Mouse (Mus musculus) liver, embryonic 11.5 days (tissue): ENCODE measurements around the gene Gnb5. TPM values are rescaled to one million over a fixed set of nuclear protein-coding genes. Genes with fewer than 3 reads are reported as not detected.

Experiments
- ATAC-seq: fragments of 200-750 bp; cut with Nextera tagmentation; replicated peaks from 2 replicates; pipeline ENCODE4 v1.8.0; 2017; ENCODE audit warnings: moderate number of reproducible peaks, mild to moderate bottlenecking, moderate TSS enrichment, moderate library complexity; ENCODE audit not compliant: low FRiP score
- DNase-seq: peaks from one replicate; pipeline ENCODE4 v3.0.0-alpha.2; 2017; ENCODE audit warnings: low spot score
- H3K27ac ChIP-seq: fragments of 300-500 bp; sonication (generic); 2 replicates; pipeline ENCODE4 v1.5.1; 2014; ENCODE audit warnings: mild to moderate bottlenecking, low read depth, low read length, control low read depth
- H3K27me3 ChIP-seq: fragments of 300-500 bp; sonication (generic); replicated peaks from 2 replicates; pipeline ENCODE4 v1.6.1; 2014; ENCODE audit warnings: low read length, mixed read lengths; ENCODE audit not compliant: control insufficient read depth, insufficient read depth
- H3K36me3 ChIP-seq: fragments of 300-500 bp; sonication (generic); 2 replicates; pipeline ENCODE4 v1.6.1; 2014; ENCODE audit warnings: mild to moderate bottlenecking, low read length, moderate library complexity, mixed read lengths; ENCODE audit not compliant: control insufficient read depth, insufficient read depth
- H3K4me1 ChIP-seq: fragments of 300-500 bp; sonication (generic); replicated peaks from 2 replicates; pipeline ENCODE4 v1.6.1; 2014; ENCODE audit warnings: low read length, mixed read lengths; ENCODE audit not compliant: control insufficient read depth, insufficient read depth
- H3K4me2 ChIP-seq: fragments of 300-500 bp; sonication (generic); 2 replicates; pipeline ENCODE4 v1.6.1; 2014; ENCODE audit warnings: mild to moderate bottlenecking, control low read depth, moderate library complexity
- H3K4me3 ChIP-seq: fragments of 300-500 bp; sonication (generic); 2 replicates; pipeline ENCODE4 v1.5.1; 2014; ENCODE audit warnings: low read depth, low read length, control low read depth
- H3K9ac ChIP-seq: fragments of 300-500 bp; sonication (generic); 2 replicates; pipeline ENCODE4 v1.6.1; 2014; ENCODE audit warnings: low read depth, low read length, control low read depth
- H3K9me3 ChIP-seq: fragments of 300-500 bp; sonication (generic); 2 replicates; pipeline ENCODE4 v1.6.1; 2016; ENCODE audit warnings: low read length, inconsistent platforms, mixed read lengths; ENCODE audit not compliant: control insufficient read depth
- WGBS: fragments of 180-500 bp; shearing (Covaris S2); extraction: QIAGEN DNeasy Blood & Tissue Kit; methylation state at CpG from one replicate; pipeline ENCODE4 v1.1.7; 2014; 5-methylcytosine and 5-hydroxymethylcytosine counted together
- polyA plus RNA-seq: library from polyadenylated mRNA; unstranded; fragments of >200 nt; fragmentation: Nextera tagmentation; extraction: Ambion mirVana; gene quantifications from 2 replicates; pipeline ENCODE4 v1.2.1, GENCODE M21; 2014

Gene Gnb5
- polyA plus RNA-seq, 1 experiment from 2014 or later = 9.2 TPM

GRCm38 (mm10) chr9:75313138-75313831, 7.2 kb downstream of the Gnb5 start:
- Histone ChIP-seq H3K4me3 (peak overlapping the region; percentile 59), H3K36me3 (no peaks in the 10 kb centered on the region), H3K4me2 (peak overlapping the region; percentile 97), H3K9me3 (no peaks in the 10 kb centered on the region), H3K9ac (peak overlapping the region; percentile 59; the same call in 1 of the 2 replicates), H3K4me1 (no peaks in the 10 kb centered on the region; the same call in 1 of the 2 replicates), H3K27me3 (no peaks in the 10 kb centered on the region), H3K27ac (peak overlapping the region; percentile 19; the same call in 1 of the 2 replicates)
- ATAC-seq (0 out of 2 replicates have a peak, but pooled peaks have one; percentile 2), DNase-seq (peak; percentile 37)
- WGBS = 29% methylated on average over 11 of the region's 11 CpGs

- Histone ChIP-seq H3K9me3 (no peaks in the 10 kb centered on the region), H3K4me3 (peak overlapping the region; percentile 59), H3K4me2 (peak overlapping the region; percentile 97), H3K36me3 (no peaks in the 10 kb centered on the region), H3K27ac (peak overlapping the region; percentile 19; the same call in 1 of the 2 replicates), H3K27me3 (no peaks in the 10 kb centered on the region), H3K4me1 (no peaks in the 10 kb centered on the region; the same call in 1 of the 2 replicates), H3K9ac (peak overlapping the region; percentile 59)
- DNase-seq (peak; percentile 82), ATAC-seq (peak; percentile 77)
- under 1% methylated on average over 52 of the region's 52 CpGs for WGBS
Measured at GRCm38 (mm10) chr9:75313832-75314516, 7.9 kb downstream of the Gnb5 start.

- Histone ChIP-seq H3K9ac (peak overlapping the region; percentile 59), H3K27me3 (no peaks in the 10 kb centered on the region), H3K4me2 (peak overlapping the region; percentile 97), H3K4me3 (peak overlapping the region; percentile 59), H3K36me3 (no peaks in the 10 kb centered on the region), H3K27ac (no peak overlapping the region), H3K9me3 (no peaks in the 10 kb centered on the region), H3K4me1 (no peaks in the 10 kb centered on the region; the same call in 1 of the 2 replicates)
- DNase-seq (no peak), ATAC-seq (no peak)
- 7% methylated on average over 22 of the region's 22 CpGs for WGBS
Measured at GRCm38 (mm10) chr9:75314517-75315105, 8.5 kb downstream of the Gnb5 start.

GRCm38 (mm10) chr9:75315238-75315637, 9.2 kb downstream of the Gnb5 start:
- Histone ChIP-seq H3K27ac (no peak overlapping the region), H3K9me3 (no peaks in the 10 kb centered on the region)

GRCm38 (mm10) chr9:75316771-75317170, 10.7 kb downstream of the Gnb5 start:
- H3K9ac ChIP-seq = no peak overlapping the region
- H3K4me3 ChIP-seq = no peak overlapping the region
- ATAC-seq (no peak), DNase-seq (no peak)
- no peak overlapping the region for H3K4me2 ChIP-seq
- H3K36me3 ChIP-seq = no peaks in the 10 kb centered on the region
- 80% methylated on average over 6 of the region's 6 CpGs for WGBS
- no peak overlapping the region for H3K27ac ChIP-seq
- no peaks in the 10 kb centered on the region for H3K27me3 ChIP-seq
- H3K9me3 ChIP-seq = no peaks in the 10 kb centered on the region
- H3K4me1 ChIP-seq = no peaks in the 10 kb centered on the region; the same call in 1 of the 2 replicates

More at GRCm38 (mm10) chr9:75315238-75315637, 9.2 kb downstream of the Gnb5 start:
- H3K4me2 ChIP-seq = peak overlapping the region; percentile 97; the same call in 1 of the 2 replicates
- ATAC-seq (no peak), DNase-seq (no peak)
- H3K36me3 ChIP-seq = no peaks in the 10 kb centered on the region
- 67% methylated on average over 3 of the region's 3 CpGs for WGBS
- H3K4me3 ChIP-seq = no peak overlapping the region
- no peaks in the 10 kb centered on the region; the same call in 1 of the 2 replicates for H3K4me1 ChIP-seq
- H3K9ac ChIP-seq = no peak overlapping the region
- no peaks in the 10 kb centered on the region for H3K27me3 ChIP-seq

GRCm38 (mm10) chr9:75318196-75318595, 12.1 kb downstream of the Gnb5 start:
- Histone ChIP-seq H3K27ac (no peak overlapping the region), H3K27me3 (no peaks in the 10 kb centered on the region), H3K4me1 (no peaks in the 10 kb centered on the region; the same call in 1 of the 2 replicates), H3K36me3 (no peaks in the 10 kb centered on the region), H3K9me3 (no peaks in the 10 kb centered on the region), H3K4me3 (no peak overlapping the region), H3K9ac (no peak overlapping the region), H3K4me2 (no peak overlapping the region)
- WGBS = 91% methylated on average over 2 of the region's 2 CpGs
- no peak for DNase-seq
- no peak for ATAC-seq

GRCm38 (mm10) chr9:75319365-75319764, 13.3 kb downstream of the Gnb5 start:
- DNase-seq = no peak
- no peak overlapping the region for H3K27ac ChIP-seq
- ATAC-seq = no peak
- H3K36me3 ChIP-seq = no peaks in the 10 kb centered on the region
- H3K9me3 ChIP-seq = no peaks in the 10 kb centered on the region
- no peak overlapping the region for H3K9ac ChIP-seq
- WGBS = 79% methylated on average over 3 of the region's 3 CpGs
- H3K27me3 ChIP-seq = no peaks in the 10 kb centered on the region
- no peak overlapping the region for H3K4me2 ChIP-seq
- no peak overlapping the region for H3K4me3 ChIP-seq
- no peaks in the 10 kb centered on the region; the same call in 1 of the 2 replicates for H3K4me1 ChIP-seq

- Histone ChIP-seq H3K9me3 (no peaks in the 10 kb centered on the region), H3K9ac (no peak overlapping the region), H3K27ac (no peak overlapping the region), H3K4me1 (no peaks in the 10 kb centered on the region), H3K4me3 (no peak overlapping the region), H3K4me2 (no peak overlapping the region), H3K36me3 (no peaks in the 10 kb centered on the region), H3K27me3 (no peaks in the 10 kb centered on the region)
- DNase-seq (no peak), ATAC-seq (no peak)
- WGBS = 66% methylated on average over 13 of the region's 13 CpGs
Measured at GRCm38 (mm10) chr9:75322099-75322885, 16.2 kb downstream of the Gnb5 start.
